Mouse (Mus musculus): ENCODE measurements around the gene Atp5j.

DNA sequence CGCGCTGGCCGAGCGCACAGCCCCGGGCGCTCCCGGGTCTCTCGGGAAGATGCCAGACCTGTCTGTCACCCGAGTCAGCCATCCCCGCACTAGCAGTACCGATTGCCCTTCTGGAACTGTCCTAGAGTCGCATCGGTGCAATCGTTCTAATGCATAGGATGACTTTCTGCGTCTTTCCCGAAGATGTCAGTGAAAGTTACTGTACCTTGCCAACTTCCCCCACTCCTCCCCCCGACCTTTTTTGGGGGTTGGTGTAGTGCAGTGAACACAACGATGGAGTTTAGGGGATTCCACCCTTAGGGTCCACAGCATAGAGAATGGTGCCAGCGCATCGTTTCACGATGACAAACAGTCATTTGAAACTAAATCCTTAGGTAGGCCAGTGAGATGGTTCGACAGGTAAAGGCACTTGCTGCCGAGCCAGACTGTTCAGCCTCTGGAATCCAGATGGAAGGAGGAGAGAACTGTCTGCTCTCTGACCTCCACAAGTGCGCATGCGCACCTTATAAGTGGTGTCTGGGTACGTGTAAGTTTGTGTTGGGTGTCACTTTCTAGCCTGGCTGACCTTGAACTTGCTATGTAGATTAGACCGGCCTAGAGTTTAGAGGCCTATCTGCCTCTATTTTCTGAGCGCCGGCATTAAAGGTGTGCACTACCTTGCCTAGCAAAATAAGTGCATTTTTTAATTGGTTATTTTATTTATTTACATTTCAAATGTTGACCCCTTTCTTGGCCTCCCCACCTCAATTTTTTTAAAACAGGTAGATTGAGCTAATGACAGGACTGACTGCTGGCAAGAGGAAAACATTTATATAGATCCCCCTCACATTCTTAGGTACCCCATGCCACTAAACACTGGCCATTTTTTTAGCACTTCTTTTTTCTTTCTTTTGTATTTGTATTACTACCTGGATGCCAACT is 658 bp upstream of the Atp5j start:
- TF ChIP-seq CTCF (conservative IDR thresholded peaks at IDR 0.05; ENCODE audit: low read length) (no peak), POU5F1 (IDR thresholded peaks at IDR 0.05; ENCODE audit: borderline replicate concordance, low read length) (no peak)
